Mouse (Mus musculus) thymus, adult 2 months (tissue): ENCODE results near the gene Ddx51. TPM values are rescaled to one million over a fixed set of nuclear protein-coding genes. Genes with fewer than 3 reads are reported as not detected.

Source experiments
- DNase-seq: peaks from one replicate; pipeline ENCODE4 v3.0.0; 2021
- H3K27ac ChIP-seq: fragments of 200-500 bp; 2 replicates; pipeline ENCODE4 v1.5.1; 2012; ENCODE audit warnings: low read length, control low read depth; ENCODE audit not compliant: control insufficient read depth, insufficient read depth
- H3K27me3 ChIP-seq: fragments of 200-500 bp; 2 replicates; pipeline ENCODE4 v1.6.1; 2012; ENCODE audit warnings: mild to moderate bottlenecking, low read length, moderate library complexity, mixed read lengths; ENCODE audit not compliant: control insufficient read depth, insufficient read depth
- H3K36me3 ChIP-seq: fragments of 200-500 bp; 2 replicates; pipeline ENCODE4 v1.6.1; 2012; ENCODE audit warnings: mild to moderate bottlenecking, low read length, moderate library complexity; ENCODE audit not compliant: control insufficient read depth, insufficient read depth
- H3K4me1 ChIP-seq: fragments of 200-500 bp; replicated peaks from 2 replicates; pipeline ENCODE4 v1.6.1; 2012; ENCODE audit warnings: low read length; ENCODE audit not compliant: control insufficient read depth, insufficient read depth
- H3K4me3 ChIP-seq: fragments of 200-500 bp; 2 replicates; pipeline ENCODE4 v1.5.1; 2012; ENCODE audit warnings: mild to moderate bottlenecking, low read length, control low read depth, moderate library complexity; ENCODE audit not compliant: control insufficient read depth, insufficient read depth
- CTCF ChIP-seq: fragments of 200-500 bp; IDR thresholded peaks from 2 replicates; pipeline ENCODE4 v1.5.1; 2012; ENCODE audit warnings: mild to moderate bottlenecking, control low read depth, low read length, moderate library complexity, borderline replicate concordance; ENCODE audit not compliant: control insufficient read depth, poor library complexity, insufficient read depth; ENCODE audit errors: extremely low read depth
- POLR2A ChIP-seq: fragments of 200-500 bp; IDR thresholded peaks from 2 replicates; pipeline ENCODE4 v1.6.1; 2012; ENCODE audit warnings: mild to moderate bottlenecking, low read length, control low read depth, moderate library complexity; ENCODE audit not compliant: control insufficient read depth, poor library complexity, insufficient read depth; ENCODE audit errors: extremely low read depth
- WGBS: fragments of 180-500 bp; shearing (Covaris S2); methylation state at CpG from one replicate; pipeline ENCODE4 v1.1.7; 2018; 5-methylcytosine and 5-hydroxymethylcytosine counted together
- polyA plus RNA-seq: library from polyadenylated mRNA; depleted of rRNA; stranded (reverse); fragments of >200 nt; gene quantifications from 2 replicates; pipeline ENCODE4 v1.2.3, GENCODE M21; 2012; rRNA removed

Ddx51 gene
- polyA plus RNA-seq, 1 experiment, result 34.6 TPM

DNA sequence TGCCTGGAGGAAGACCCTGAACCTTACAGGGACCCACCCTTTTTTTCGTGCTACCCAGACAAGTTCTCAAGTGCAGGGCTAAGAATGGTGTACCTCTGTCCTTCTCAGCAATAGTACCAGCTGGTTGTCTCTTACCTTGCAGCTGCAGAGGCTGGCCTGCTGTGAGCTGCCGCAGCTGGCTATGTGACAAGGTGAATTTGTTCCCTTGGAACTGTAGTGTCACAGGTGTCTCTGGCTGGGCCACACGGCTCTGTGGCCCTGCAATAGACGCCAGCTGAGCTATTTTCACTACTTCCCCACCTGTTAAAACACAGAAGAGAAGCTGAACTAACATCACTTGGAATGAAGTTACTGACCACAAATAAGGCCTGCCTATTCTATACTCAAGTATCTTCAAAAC lies 45.4 kb downstream of the Ddx51 start:
- no peak overlapping the region for H3K4me3 ChIP-seq
- no peaks in the 10 kb centered on the region for H3K4me1 ChIP-seq
- TF ChIP-seq POLR2A (no peak), CTCF (no peak)
- peaks cover 93% of the 10 kb centered on the region for H3K36me3 ChIP-seq
- DNase-seq, result no peak
- WGBS, result 92% methylated on average over 4 of the region's 4 CpGs
- no peaks in the 10 kb centered on the region for H3K27me3 ChIP-seq
- no peak overlapping the region for H3K27ac ChIP-seq

DNA sequence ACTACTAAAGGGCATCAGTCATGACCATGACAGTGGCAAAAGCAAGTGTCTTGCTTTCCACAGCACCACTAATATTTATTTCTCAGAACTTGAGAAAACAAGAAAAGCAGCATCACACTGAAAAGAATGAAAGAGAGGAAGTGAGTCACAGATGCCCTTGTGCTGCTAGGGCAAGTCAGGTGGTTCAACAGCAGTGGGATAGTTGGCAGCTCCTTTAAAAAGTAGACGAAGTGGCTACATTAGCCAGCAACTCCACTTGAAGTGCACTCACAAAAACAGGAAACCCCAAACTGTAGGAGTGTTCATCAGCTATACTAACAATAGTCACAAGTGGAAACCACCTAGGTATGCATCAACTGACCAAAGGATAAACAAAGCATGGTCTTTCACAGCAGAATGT lies 50.8 kb downstream of the Ddx51 start:
- Histone ChIP-seq H3K4me1 (no peaks in the 10 kb centered on the region), H3K27ac (no peak overlapping the region), H3K36me3 (peaks cover 97% of the 10 kb centered on the region), H3K27me3 (no peaks in the 10 kb centered on the region), H3K4me3 (no peak overlapping the region)
- 37% methylated on average over 1 of the region's 1 CpGs for WGBS
- no peak for TF ChIP-seq CTCF
- no peak for TF ChIP-seq POLR2A
- DNase-seq, result no peak

- 96% methylated on average over 4 of the region's 4 CpGs for WGBS
- Histone ChIP-seq H3K4me3 (no peak overlapping the region), H3K36me3 (peaks cover 79% of the 10 kb centered on the region), H3K27ac (no peak overlapping the region), H3K4me1 (no peaks in the 10 kb centered on the region), H3K27me3 (no peaks in the 10 kb centered on the region)
- no peak for TF ChIP-seq CTCF
- TF ChIP-seq POLR2A, result no peak
- DNase-seq, result no peak
Measured at GRCm38 (mm10) chr5:110709256-110709655, 56.0 kb downstream of the Ddx51 start.

Other genes starting within 250 kb of the Ddx51 start
- gene Fbrsl1, start 204.9 kb upstream of the Ddx51 start, polyA plus RNA-seq, result 129 and 200 TPM in 2 replicates
- gene Galnt9, start 109.1 kb upstream of the Ddx51 start, polyA plus RNA-seq, result 0.87 and 1.3 TPM in 2 replicates
- 140 and 153 TPM in 2 replicates for gene Noc4l, start within 50 bp of the Ddx51 start, polyA plus RNA-seq
- gene Ep400, start 117.3 kb downstream of the Ddx51 start, polyA plus RNA-seq, result 155 and 211 TPM in 2 replicates
- gene Pus1, start 127.2 kb downstream of the Ddx51 start, polyA plus RNA-seq, result 27.4 and 28.5 TPM in 2 replicates
- 130 and 136 TPM in 2 replicates for gene Ulk1, start 156.6 kb downstream of the Ddx51 start, polyA plus RNA-seq
- gene Hscb, start 186.3 kb downstream of the Ddx51 start, polyA plus RNA-seq, result 20.6 and 23.1 TPM in 2 replicates
- gene Chek2, start 186.5 kb downstream of the Ddx51 start, polyA plus RNA-seq, result 16.1 and 16.3 TPM in 2 replicates
- 4.8 and 5.8 TPM in 2 replicates for gene Ttc28, start 226.4 kb downstream of the Ddx51 start, polyA plus RNA-seq